Mouse (Mus musculus) liver, embryonic 16.5 days (tissue): ENCODE measurements around the gene Ano7. TPM values are rescaled to one million over a fixed set of nuclear protein-coding genes. Genes with fewer than 3 reads are reported as not detected.

ENCODE experiments used
- ATAC-seq: fragments of 200-750 bp; cut with Nextera tagmentation; 2 replicates; pipeline ENCODE4 v1.8.0; 2017; ENCODE audit warnings: low read depth, mild to moderate bottlenecking, moderate number of reproducible peaks, moderate library complexity
- H3K27ac ChIP-seq: fragments of 300-500 bp; sonication (generic); 2 replicates; pipeline ENCODE4 v1.5.1; 2014; ENCODE audit warnings: mild to moderate bottlenecking, low read length
- H3K27me3 ChIP-seq: fragments of 300-500 bp; sonication (generic); 2 replicates; pipeline ENCODE4 v1.6.1; 2014; ENCODE audit warnings: low read depth, low read length, mixed read lengths; ENCODE audit not compliant: control insufficient read depth, insufficient read depth
- H3K36me3 ChIP-seq: fragments of 300-500 bp; sonication (generic); 2 replicates; pipeline ENCODE4 v1.6.1; 2014; ENCODE audit warnings: mild to moderate bottlenecking; ENCODE audit not compliant: control insufficient read depth, insufficient read depth
- H3K4me1 ChIP-seq: fragments of 300-500 bp; sonication (generic); 2 replicates; pipeline ENCODE4 v1.6.1; 2014; ENCODE audit warnings: low read depth, low read length, mixed read lengths; ENCODE audit not compliant: control insufficient read depth
- H3K4me2 ChIP-seq: fragments of 300-500 bp; sonication (generic); 2 replicates; pipeline ENCODE4 v1.6.1; 2014; ENCODE audit warnings: low read depth, low read length, mixed read lengths
- H3K4me3 ChIP-seq: fragments of 300-500 bp; sonication (generic); 2 replicates; pipeline ENCODE4 v1.5.1; 2014; ENCODE audit warnings: low read depth, mild to moderate bottlenecking, low read length
- H3K9ac ChIP-seq: fragments of 300-500 bp; sonication (generic); 2 replicates; pipeline ENCODE4 v1.6.1; 2014; ENCODE audit warnings: low read depth, low read length
- H3K9me3 ChIP-seq: fragments of 300-500 bp; sonication (generic); replicated peaks from 2 replicates; pipeline ENCODE4 v1.6.1; 2016; ENCODE audit warnings: low read length; ENCODE audit not compliant: control insufficient read depth
- WGBS: fragments of 180-500 bp; shearing (Covaris S2); extraction: QIAGEN DNeasy Blood & Tissue Kit; methylation state at CpG from one replicate; pipeline ENCODE4 v1.1.7; 2014; ENCODE audit not compliant: insufficient replicate concordance; 5-methylcytosine and 5-hydroxymethylcytosine counted together
- polyA plus RNA-seq: library from polyadenylated mRNA; unstranded; fragments of >200 nt; fragmentation: Nextera tagmentation; extraction: Ambion mirVana; gene quantifications from 2 replicates; pipeline ENCODE4 v1.2.1, GENCODE M21; 2015

Gene Ano7
- polyA plus RNA-seq, 1 experiment from 2014 or later, result 0.12 TPM

DNA sequence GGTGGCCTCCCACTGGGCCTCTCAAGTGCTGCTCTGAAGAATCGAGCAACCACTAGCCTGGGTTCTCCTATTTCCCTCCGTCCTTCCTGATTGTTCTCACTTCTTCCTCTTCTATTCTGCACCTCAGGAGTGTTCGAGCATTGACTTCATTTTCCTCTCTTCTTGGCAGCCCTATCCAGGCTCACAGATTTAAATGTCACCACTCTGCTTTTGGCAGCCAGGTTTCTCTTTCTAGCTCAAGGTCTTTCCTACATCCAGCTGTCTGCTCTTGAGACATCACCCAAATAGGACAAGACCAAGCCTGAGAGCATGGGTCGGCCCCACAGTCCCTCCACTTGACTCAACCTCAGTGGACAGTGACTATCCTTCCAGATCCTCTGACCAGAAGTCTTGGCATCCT, 11.1 kb upstream of the Ano7 start:
- ATAC-seq, result no peak
- H3K27me3 ChIP-seq, result no peaks in the 10 kb centered on the region
- no peak overlapping the region for H3K9ac ChIP-seq
- 72% methylated on average over 4 of the region's 4 CpGs for WGBS
- peaks cover 39% of the 10 kb centered on the region for H3K36me3 ChIP-seq
- no peak overlapping the region for H3K4me2 ChIP-seq
- no peak overlapping the region for H3K27ac ChIP-seq
- H3K9me3 ChIP-seq, result no peaks in the 10 kb centered on the region
- no peak overlapping the region for H3K4me3 ChIP-seq
- H3K4me1 ChIP-seq, result no peaks in the 10 kb centered on the region

GRCm38 (mm10) chr1:93365641-93366040, 8.1 kb upstream of the Ano7 start:
- Histone ChIP-seq H3K27ac (no peak overlapping the region), H3K27me3 (no peaks in the 10 kb centered on the region), H3K4me3 (no peak overlapping the region), H3K4me2 (no peak overlapping the region), H3K9me3 (no peaks in the 10 kb centered on the region), H3K4me1 (no peaks in the 10 kb centered on the region), H3K36me3 (peaks cover 30% of the 10 kb centered on the region), H3K9ac (no peak overlapping the region)
- WGBS, result 67% methylated on average over 6 of the region's 6 CpGs
- no peak for ATAC-seq

DNA sequence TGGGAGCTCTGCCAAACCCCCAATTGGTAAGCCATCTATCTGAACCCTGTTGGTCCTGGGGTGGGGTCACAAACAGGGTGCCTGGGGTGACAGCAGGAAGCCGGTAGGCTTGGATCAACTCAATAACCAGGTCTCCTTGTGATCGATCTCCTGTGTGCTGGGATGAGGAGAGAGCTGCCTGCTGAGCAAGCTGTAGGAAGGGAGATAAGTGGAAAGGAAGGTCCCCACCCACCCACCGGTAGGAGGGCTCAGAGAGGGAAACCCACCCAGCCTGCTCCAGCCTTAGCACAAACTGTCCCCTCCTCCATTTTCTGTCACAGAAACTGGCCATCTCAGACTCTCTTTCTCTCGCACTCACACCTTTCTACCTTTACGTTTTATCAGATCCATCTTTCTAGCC, 3.6 kb downstream of the Ano7 start:
- H3K9ac ChIP-seq, result no peak overlapping the region
- no peaks in the 10 kb centered on the region for H3K9me3 ChIP-seq
- H3K4me3 ChIP-seq, result no peak overlapping the region
- ATAC-seq, result no peak
- H3K27ac ChIP-seq, result no peak overlapping the region
- H3K36me3 ChIP-seq, result no peaks in the 10 kb centered on the region
- H3K4me2 ChIP-seq, result no peak overlapping the region
- WGBS, result 17% methylated on average over 5 of the region's 5 CpGs
- no peaks in the 10 kb centered on the region for H3K27me3 ChIP-seq
- H3K4me1 ChIP-seq, result no peaks in the 10 kb centered on the region

GRCm38 (mm10) chr1:93379117-93379516, 5.4 kb downstream of the Ano7 start:
- H3K9ac ChIP-seq, result no peak overlapping the region
- no peak overlapping the region for H3K27ac ChIP-seq
- no peaks in the 10 kb centered on the region for H3K36me3 ChIP-seq
- H3K4me2 ChIP-seq, result no peak overlapping the region
- H3K4me1 ChIP-seq, result no peaks in the 10 kb centered on the region
- H3K9me3 ChIP-seq, result no peaks in the 10 kb centered on the region
- no peaks in the 10 kb centered on the region for H3K27me3 ChIP-seq
- H3K4me3 ChIP-seq, result no peak overlapping the region
- ATAC-seq, result no peak
- 59% methylated on average over 5 of the region's 5 CpGs for WGBS

GRCm38 (mm10) chr1:93387198-93387597, 13.5 kb downstream of the Ano7 start:
- Histone ChIP-seq H3K4me3 (no peak overlapping the region), H3K27me3 (no peaks in the 10 kb centered on the region), H3K36me3 (no peaks in the 10 kb centered on the region), H3K9me3 (no peaks in the 10 kb centered on the region), H3K27ac (no peak overlapping the region), H3K4me2 (no peak overlapping the region), H3K9ac (no peak overlapping the region), H3K4me1 (no peaks in the 10 kb centered on the region)
- ATAC-seq, result no peak
- 39% methylated on average over 2 of the region's 2 CpGs for WGBS

GRCm38 (mm10) chr1:93388906-93389305, 15.2 kb downstream of the Ano7 start:
- H3K27ac ChIP-seq, result no peak overlapping the region
- 52% methylated on average over 2 of the region's 2 CpGs for WGBS
- H3K9ac ChIP-seq, result no peak overlapping the region
- H3K4me1 ChIP-seq, result no peaks in the 10 kb centered on the region
- no peaks in the 10 kb centered on the region for H3K27me3 ChIP-seq
- no peaks in the 10 kb centered on the region for H3K9me3 ChIP-seq
- H3K4me2 ChIP-seq, result no peak overlapping the region
- H3K4me3 ChIP-seq, result no peak overlapping the region
- no peaks in the 10 kb centered on the region for H3K36me3 ChIP-seq
- ATAC-seq, result no peak

GRCm38 (mm10) chr1:93401191-93402052, 27.7 kb downstream of the Ano7 start:
- H3K4me2 ChIP-seq, result peak overlapping the region; percentile 44
- peak overlapping the region; percentile 31 for H3K4me3 ChIP-seq
- no peaks in the 10 kb centered on the region for H3K27me3 ChIP-seq
- no peak; the same call in 1 of the 2 replicates for ATAC-seq
- no peaks in the 10 kb centered on the region for H3K4me1 ChIP-seq
- WGBS, result 15% methylated on average over 38 of the region's 38 CpGs
- H3K27ac ChIP-seq, result no peak overlapping the region
- no peak overlapping the region; the same call in 1 of the 2 replicates for H3K9ac ChIP-seq
- peaks cover 2% of the 10 kb centered on the region; the same call in 1 of the 2 replicates for H3K36me3 ChIP-seq
- H3K9me3 ChIP-seq, result no peaks in the 10 kb centered on the region

DNA sequence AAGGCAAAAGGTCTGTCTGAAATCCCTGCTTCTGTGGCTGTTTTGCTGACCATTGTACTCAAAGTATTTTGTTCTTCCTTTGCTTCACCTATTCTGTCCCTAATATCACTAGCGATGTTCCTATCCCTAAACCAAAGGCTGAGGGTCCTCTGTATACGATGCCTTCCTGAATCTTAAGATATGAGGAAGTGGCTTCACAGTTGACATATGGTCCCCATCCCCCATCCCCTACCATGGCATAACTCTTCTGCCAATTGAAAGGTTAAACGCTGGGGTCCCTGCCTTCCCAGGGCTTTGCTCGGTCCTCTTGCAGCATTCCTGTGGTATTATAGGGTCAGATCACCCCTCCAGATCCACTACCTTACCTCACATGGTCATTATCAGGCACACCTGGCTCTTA, 29.7 kb downstream of the Ano7 start:
- WGBS, result 37% methylated on average over 4 of the region's 4 CpGs
- no peak overlapping the region for H3K4me3 ChIP-seq
- no peaks in the 10 kb centered on the region for H3K4me1 ChIP-seq
- H3K9me3 ChIP-seq, result no peaks in the 10 kb centered on the region
- no peak for ATAC-seq
- no peak overlapping the region for H3K4me2 ChIP-seq
- peaks cover 21% of the 10 kb centered on the region for H3K36me3 ChIP-seq
- H3K9ac ChIP-seq, result no peak overlapping the region
- no peaks in the 10 kb centered on the region for H3K27me3 ChIP-seq
- no peak overlapping the region for H3K27ac ChIP-seq

GRCm38 (mm10) chr1:93432087-93432486, 58.4 kb downstream of the Ano7 start:
- H3K4me2 ChIP-seq, result no peak overlapping the region
- ATAC-seq, result peak; percentile 91
- no peak overlapping the region for H3K4me3 ChIP-seq
- no peaks in the 10 kb centered on the region; the same call in 1 of the 2 replicates for H3K4me1 ChIP-seq
- H3K9ac ChIP-seq, result no peak overlapping the region
- H3K27ac ChIP-seq, result 0 out of 2 replicates have a peak overlapping the region, but pooled peaks have one; percentile 1
- no peaks in the 10 kb centered on the region for H3K9me3 ChIP-seq
- 70% methylated on average over 6 of the region's 6 CpGs for WGBS
- no peaks in the 10 kb centered on the region for H3K27me3 ChIP-seq
- peaks cover 43% of the 10 kb centered on the region for H3K36me3 ChIP-seq
